Mouse (Mus musculus) embryonic facial prominence, embryonic 13.5 days (tissue): ENCODE measurements at regions not wholly inside any gene's neighbourhood (a gene's known extent, or its start where the extent isn't known, plus 50 kb on each side); places are given as distances from the start of the nearest gene placed in this dataset.
"Not testable (repeated sequence)": the region's sequence is repeated elsewhere in the genome, so short reads cannot be mapped to it uniquely, and the experiment has no call there.

Experiments
- ATAC-seq: fragments of 200-750 bp; cut with Nextera tagmentation; 2 replicates; pipeline ENCODE4 v1.8.0; 2017; ENCODE audit warnings: low read depth; ENCODE audit not compliant: insufficient number of reproducible peaks, insufficient read depth, low FRiP score, low TSS enrichment
- H3K27ac ChIP-seq: fragments of 300-500 bp; sonication (generic); 2 replicates; pipeline ENCODE4 v1.5.1; 2015; ENCODE audit warnings: moderate library complexity, mild to moderate bottlenecking, inconsistent platforms
- H3K27me3 ChIP-seq: fragments of 300-500 bp; sonication (generic); 2 replicates; pipeline ENCODE4 v1.6.1; 2015; ENCODE audit warnings: mild to moderate bottlenecking, inconsistent platforms
- H3K36me3 ChIP-seq: fragments of 300-500 bp; sonication (generic); 2 replicates; pipeline ENCODE4 v1.6.1; 2015; ENCODE audit warnings: mild to moderate bottlenecking, inconsistent platforms
- H3K4me1 ChIP-seq: fragments of 300-500 bp; sonication (generic); 2 replicates; pipeline ENCODE4 v1.6.1; 2015; ENCODE audit warnings: inconsistent platforms
- H3K4me2 ChIP-seq: fragments of 300-500 bp; sonication (generic); 2 replicates; pipeline ENCODE4 v1.6.1; 2015; ENCODE audit warnings: moderate library complexity, mild to moderate bottlenecking, inconsistent platforms
- H3K4me3 ChIP-seq: fragments of 300-500 bp; sonication (generic); 2 replicates; pipeline ENCODE4 v1.5.1; 2015; ENCODE audit warnings: mild to moderate bottlenecking, inconsistent platforms
- H3K9ac ChIP-seq: fragments of 300-500 bp; sonication (generic); 2 replicates; pipeline ENCODE4 v1.6.1; 2015; ENCODE audit warnings: mild to moderate bottlenecking, inconsistent platforms
- H3K9me3 ChIP-seq: fragments of 300-500 bp; sonication (generic); 2 replicates; pipeline ENCODE4 v1.6.1; 2016; ENCODE audit warnings: inconsistent platforms
- WGBS: fragments of 180-500 bp; shearing (Covaris S2); methylation state at CpG from one replicate; pipeline ENCODE4 v1.1.7; 2015; ENCODE audit warnings: mixed read lengths; 5-methylcytosine and 5-hydroxymethylcytosine counted together

GRCm38 (mm10) chr2:181930037-181930436, 60.9 kb upstream of the Gm14496 start:
- Histone ChIP-seq H3K4me3 (no peak overlapping the region), H3K27ac (no peak overlapping the region), H3K9me3 (no peaks in the 10 kb centered on the region), H3K36me3 (no peaks in the 10 kb centered on the region), H3K9ac (no peak overlapping the region), H3K4me1 (no peaks in the 10 kb centered on the region), H3K4me2 (no peak overlapping the region), H3K27me3 (no peaks in the 10 kb centered on the region)
- WGBS, result 79% methylated on average over 5 of the region's 5 CpGs
- no peak; the same call in 1 of the 2 replicates for ATAC-seq

DNA sequence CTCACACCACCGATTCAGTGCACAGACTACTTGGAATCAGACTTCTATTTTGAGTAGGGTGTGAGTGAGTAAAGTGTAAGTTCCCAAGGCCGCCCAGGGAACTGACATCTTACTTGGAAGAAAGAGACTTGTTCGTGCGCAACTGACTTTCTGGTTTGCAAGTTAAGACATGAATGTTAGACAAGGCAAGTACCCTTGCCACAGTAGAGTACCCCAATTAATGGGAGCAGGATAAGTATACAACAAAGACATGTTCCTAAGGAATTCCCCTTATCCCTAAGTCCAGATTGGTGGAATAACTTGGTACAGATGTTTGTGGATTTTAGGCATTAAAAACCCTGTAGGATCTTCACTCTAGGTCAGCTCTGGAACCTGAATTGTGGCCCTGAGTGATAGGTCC, 60.4 kb upstream of the Gm14496 start:
- H3K9me3 ChIP-seq, H3K4me2 ChIP-seq, H3K27me3 ChIP-seq, H3K4me3 ChIP-seq, H3K4me1 ChIP-seq, H3K9ac ChIP-seq, H3K27ac ChIP-seq, H3K36me3 ChIP-seq, ATAC-seq: not testable (repeated sequence)
- 86% methylated on average over 4 of the region's 4 CpGs for WGBS

GRCm38 (mm10) chr2:181931077-181931815, 59.7 kb upstream of the Gm14496 start:
- not testable (repeated sequence) for H3K27me3 ChIP-seq, H3K36me3 ChIP-seq, H3K4me3 ChIP-seq, H3K4me1 ChIP-seq, H3K9me3 ChIP-seq, H3K4me2 ChIP-seq, H3K27ac ChIP-seq, H3K9ac ChIP-seq
- ATAC-seq, result peak; percentile 49; the same call in 1 of the 2 replicates
- WGBS, result 68% methylated on average over 3 of the region's 3 CpGs

DNA sequence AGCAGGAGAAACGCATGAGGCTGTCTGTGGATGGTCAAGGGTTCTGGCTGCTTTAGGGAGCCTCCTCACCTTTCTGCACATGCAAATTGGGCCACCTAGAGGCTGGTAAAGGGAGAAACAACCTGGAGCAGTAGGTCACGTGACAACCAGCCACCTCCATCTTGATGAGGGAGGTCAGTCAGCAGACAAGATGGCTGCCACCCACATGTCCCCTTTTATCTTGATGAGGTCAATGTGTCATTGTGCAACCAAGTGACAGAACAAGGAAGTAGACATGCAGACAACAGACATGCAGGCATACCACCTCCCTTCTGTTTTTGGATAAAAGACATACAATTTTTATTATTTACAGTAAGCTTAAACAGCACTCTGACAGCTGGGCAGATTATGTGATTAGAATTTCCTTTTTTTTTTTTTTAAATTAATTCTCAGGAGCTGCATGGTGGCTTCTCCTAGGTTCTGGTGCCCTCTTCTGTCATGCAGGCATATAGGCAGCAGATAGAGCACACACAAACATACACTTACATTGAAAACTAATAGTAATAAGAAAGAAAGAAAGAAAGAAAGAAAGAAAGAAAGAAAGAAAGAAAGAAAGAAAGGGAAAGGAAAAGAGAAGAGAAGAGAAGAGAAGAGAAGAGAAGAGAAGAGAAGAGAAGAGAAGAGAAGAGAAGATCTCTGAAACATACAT, 58.9 kb upstream of the Gm14496 start:
- Histone ChIP-seq H3K4me3 (no peak overlapping the region), H3K9me3 (no peaks in the 10 kb centered on the region), H3K4me2 (no peak overlapping the region), H3K4me1 (no peaks in the 10 kb centered on the region), H3K27me3 (no peaks in the 10 kb centered on the region), H3K36me3 (no peaks in the 10 kb centered on the region), H3K27ac (no peak overlapping the region), H3K9ac (no peak overlapping the region)
- ATAC-seq, result no peak
- 84% methylated on average over 2 of the region's 2 CpGs for WGBS
